Mouse (Mus musculus): ENCODE measurements around the gene Gm21981. TPM values are rescaled to one million over a fixed set of nuclear protein-coding genes. Genes with fewer than 3 reads are reported as not detected.
"Not testable (repeated sequence)": the region's sequence is repeated elsewhere in the genome, so short reads cannot be mapped to it uniquely, and the experiment has no call there.

Gene Gm21981
- total RNA-seq, 2 experiments from 2014 or later = 0.74 to 0.78 TPM

DNA sequence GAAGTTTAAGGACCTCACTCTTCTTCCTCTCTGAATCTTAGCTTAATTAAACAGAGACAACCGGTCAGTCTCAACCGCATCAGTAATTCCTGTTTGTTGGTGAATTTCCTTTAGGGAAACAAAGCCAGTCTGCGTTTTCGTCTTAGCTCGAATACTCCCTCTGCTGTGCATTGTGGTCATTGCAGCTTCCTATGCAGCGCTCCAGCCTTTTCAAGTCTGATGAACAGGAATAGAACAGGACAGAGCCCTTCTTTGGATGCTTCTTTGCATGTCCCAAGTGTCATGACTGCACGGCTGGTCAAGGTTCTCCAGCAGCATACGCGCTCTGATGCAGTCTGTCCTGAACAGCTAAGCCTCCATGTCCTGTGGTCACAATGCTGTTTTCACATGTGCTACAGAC lies 17.7 kb downstream of the Gm21981 start:
- intact Hi-C loops (cut with DNase I) = loop anchor here (5.0 kb wide), 2 partner anchors 44 to 164 kb away; partner anchors contain the start of gene Usp49
- DNase-seq = peak; percentile 74 to 84

DNA sequence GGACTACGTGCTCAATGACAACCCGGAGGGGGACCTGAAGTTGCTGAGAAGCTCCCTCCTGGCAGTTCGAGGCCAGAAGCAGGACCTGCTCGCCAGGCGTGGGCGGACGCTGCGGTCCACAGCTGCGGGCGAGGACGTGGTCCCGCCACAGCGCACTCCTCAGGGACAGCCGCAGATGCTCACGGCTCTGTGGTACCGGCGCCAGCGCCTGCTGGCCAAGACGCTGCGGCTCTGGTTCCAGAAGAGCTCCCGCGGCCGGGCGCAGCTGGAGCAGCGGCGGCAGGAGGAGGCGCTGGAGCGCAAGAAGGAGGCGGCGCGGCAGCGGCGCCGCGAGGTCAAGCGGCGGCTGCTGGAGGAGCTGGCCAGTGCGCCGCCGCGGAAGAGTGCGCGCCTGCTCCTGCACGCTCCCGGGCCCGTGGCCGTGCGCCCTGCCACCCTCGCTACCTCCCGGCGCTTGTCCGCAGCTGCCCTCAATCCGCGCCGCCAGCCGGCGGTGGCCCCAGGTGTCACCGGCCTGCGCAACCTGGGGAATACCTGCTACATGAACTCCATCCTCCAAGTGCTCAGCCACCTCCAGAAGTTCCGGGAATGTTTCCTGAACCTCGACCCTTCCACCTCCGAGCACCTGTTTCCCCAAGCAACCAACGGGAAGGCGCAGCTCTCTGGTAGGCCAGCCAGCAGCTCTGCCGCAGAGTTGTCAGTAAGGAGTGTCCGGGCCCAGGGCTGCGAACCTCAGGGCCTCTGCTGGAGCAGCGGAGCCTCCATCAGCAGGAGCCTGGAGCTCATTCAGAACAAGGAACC lies 21.7 kb downstream of the Gm21981 start:
- intact Hi-C loops (cut with DNase I) = no loop called here
- DNase-seq = peak; percentile 76 to 78

DNA sequence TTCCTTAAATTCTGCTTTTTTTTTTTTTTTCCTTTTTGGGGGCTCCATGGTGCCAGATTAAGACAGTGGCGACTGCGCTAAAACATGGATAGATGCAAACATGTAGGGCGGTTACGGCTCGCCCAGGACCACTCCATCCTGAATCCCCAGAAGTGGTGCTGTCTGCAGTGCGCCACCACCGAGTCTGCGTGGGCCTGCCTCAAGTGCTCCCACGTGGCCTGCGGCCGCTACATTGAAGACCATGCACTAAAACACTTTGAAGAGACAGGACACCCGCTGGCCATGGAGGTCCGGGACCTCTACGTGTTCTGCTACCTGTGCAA lies 22.3 kb downstream of the Gm21981 start:
- intact Hi-C loops (cut with DNase I) = no loop called here
- no peak for DNase-seq

DNA sequence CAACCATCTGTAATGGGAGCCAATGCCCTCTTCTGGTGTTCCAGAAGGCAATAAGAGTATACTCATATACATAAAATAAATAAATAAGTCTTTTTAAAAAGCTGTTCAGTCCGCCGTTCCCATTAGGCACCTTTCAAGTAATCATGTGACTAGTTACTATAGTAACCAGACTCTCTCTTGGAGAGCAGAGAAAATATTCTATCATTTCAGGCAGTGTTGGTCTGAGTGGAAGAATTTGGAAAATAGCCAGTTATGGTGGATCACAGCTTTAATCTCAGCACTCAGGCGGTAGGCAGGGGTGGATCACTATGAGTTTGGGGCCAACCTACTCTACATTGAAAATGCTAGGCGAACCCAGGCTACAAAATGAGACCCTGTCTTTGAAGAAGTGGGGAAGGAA lies 25.1 kb downstream of the Gm21981 start:
- no peak for DNase-seq

DNA sequence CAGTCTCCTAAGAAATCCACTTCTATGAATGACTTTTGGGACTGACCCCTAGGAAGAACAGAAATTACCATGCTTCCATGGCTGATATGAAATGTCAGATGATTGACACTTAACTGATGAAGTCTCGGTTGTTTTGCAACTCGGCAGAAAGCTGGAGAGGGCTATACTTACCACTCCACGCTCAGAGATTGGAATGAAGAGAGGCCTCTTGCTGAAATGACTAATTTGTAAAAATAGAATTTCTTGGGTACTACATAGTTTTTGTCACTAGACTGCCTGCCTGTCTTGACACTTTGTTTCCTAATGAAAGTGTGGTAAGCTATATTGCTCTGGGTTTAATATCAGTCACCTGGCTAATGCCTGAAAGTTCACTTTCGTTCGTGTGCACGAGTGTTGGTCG lies 29.8 kb downstream of the Gm21981 start:
- DNase-seq = no peak
- intact Hi-C loops (cut with DNase I) = no loop called here

More for the DNA sequence above, 25.1 kb downstream of the Gm21981 start:
- intact Hi-C loops (cut with DNase I) = no loop called here

DNA sequence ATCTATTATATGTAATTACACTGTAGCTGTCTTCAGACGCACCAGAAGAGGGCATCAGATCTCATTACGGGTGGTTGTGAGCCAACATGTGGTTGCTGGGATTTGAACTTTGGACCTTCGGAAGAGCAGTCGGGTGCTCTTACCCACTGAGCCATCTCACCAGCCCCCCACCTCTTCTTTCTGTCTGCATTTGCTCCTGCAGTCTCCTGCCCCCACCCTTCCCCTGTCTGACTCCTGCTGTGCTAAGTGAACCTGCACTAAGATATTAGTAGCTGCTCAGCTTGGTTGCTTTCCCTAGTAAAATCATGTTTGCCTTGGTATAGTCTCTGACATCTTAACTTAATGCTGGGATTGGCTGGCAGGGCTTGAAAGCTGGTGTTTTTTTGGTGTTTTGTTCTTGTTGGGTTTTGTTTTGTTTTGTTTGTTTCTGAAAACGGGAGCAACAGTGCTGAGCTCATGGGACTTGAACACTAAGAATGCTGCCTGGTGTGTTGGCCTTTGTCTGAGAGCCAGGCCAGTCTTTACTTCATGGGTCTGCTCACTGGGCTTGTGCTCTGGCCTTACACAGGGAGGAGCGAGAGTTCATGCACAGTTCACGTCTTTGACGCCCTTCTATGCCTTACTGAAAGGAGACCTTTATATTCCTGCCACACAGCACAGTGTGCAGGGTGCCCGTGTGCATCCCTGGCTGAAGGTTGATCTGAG lies 31.1 kb downstream of the Gm21981 start:
- DNase-seq = no peak
- intact Hi-C loops (cut with DNase I) = no loop called here

DNA sequence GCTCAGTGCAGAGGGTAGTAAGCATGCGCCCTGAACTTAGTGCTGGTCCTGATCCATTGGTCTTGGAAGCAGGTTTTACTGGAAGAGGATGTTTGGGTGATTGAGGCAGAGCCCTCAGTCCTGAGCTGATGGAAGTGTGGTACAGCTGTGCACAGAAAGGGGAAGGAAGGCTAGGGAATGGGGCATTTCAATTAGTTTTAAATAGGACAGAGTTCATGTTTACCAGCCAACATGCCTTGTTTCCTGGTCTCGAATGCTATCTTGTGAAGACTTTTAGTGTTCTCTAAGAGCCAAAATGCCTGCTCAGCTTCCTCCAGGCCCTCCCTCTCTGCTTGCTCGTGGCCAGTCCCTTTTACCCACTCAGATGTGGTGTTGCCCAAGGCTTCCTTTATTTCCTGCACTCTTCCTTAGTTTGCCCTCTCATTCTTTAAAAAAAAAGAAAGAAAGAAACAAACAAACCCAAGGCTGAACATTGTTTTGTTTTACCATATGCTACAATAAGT lies 35.5 kb downstream of the Gm21981 start:
- no peak for DNase-seq
- intact Hi-C loops (cut with DNase I) = no loop called here

DNA sequence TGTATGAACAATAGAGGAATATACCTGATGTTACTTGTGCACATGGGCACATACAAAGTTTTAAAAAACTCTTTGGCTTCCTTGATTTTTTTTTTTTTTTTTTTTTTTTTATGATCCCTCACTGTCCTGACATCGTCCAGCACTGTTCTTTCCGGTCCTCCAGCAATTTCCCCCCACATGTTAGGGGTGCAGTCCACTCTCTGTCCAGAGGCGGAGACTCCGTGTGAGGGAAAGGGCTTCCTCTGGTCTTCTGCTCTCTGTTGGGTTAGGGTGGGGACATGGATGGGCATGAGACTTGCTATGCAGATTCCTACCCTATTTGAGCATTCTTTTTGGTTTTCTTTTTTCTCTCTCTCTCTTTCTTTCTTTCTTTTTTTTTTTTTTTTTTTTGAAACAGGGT lies 36.4 kb downstream of the Gm21981 start:
- intact Hi-C loops (cut with DNase I) = no loop called here
- DNase-seq = no peak

DNA sequence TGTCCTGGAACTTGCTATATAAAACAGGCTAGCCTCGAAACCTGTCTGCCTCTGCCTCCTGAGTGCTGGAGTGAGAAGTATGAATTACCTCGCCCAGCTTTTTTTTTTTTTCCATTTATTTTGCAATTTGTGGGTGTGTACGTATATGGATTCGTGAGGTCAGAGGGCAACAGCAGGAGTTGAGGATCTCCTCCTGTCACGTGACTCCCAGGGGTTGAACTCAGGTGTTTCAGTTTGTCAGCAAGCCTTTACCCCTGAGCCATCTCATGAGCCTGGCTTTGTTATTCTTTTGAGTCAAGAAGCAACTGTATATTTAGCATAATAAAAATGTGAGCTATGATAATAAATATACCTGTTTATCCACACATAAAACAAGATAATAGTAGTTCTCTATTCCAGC lies 38.6 kb downstream of the Gm21981 start:
- DNase-seq = no peak
- intact Hi-C loops (cut with DNase I) = no loop called here

DNA sequence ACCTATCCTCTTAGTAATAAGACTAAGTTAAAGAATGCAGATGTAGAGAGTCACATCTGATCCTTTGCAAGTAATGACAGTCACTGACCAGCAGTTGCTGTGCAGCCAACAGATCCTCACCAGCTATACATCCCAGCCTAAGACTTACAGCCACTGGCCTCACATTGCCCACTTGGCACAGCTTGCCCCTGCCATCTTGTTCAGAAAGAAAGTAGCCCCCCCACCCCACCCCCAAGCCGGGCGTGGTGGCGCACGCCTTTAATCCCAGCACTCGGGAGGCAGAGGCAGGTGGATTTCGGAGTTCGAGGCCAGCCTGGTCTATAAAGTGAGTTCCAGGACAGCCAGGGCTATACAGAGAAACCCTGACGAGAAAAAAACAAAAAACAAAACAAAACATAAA lies 39.9 kb downstream of the Gm21981 start:
- DNase-seq; intact Hi-C loops (cut with DNase I): not testable (repeated sequence)

DNA sequence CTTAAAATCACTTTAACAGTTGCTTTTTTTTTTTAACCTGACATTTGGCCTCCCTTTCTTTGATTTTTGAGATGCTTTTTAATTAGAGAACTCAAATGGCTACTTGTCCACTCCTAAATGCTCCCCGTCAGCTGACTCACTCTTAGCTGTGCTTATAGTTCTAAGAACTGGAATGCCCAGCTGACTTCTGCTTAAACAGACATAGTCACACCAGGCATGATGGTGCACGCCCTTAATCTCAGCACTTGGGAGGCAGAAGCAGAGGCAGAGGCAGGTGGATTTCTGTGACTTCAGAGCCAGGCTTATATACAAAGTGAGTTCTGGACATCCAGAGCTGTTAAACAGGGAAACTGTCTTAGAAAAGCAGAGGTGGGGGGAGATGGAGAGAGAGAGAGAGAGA lies 42.3 kb downstream of the Gm21981 start:
- intact Hi-C loops (cut with DNase I) = no loop called here

DNA sequence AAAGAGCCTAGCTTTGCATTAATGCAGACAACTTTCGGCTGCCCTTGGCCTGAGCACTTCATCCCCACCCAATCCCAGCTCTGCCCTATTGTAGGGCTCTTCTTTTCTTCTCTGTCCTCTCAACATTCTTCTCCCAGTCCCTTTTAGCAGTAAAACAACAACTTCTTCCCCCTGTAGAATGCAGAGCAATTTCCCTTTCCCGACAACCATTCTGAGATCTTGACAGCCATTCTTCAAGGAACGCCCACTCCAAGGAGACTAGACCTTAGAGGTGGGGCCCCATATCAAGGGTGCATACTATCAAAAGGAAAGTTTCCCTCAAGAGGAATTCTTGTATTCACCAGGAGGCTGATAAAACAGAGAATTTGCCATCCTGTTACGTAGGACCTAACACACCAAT lies 45.3 kb downstream of the Gm21981 start:
- DNase-seq = no peak
- intact Hi-C loops (cut with DNase I) = no loop called here

More for the DNA sequence above, 42.3 kb downstream of the Gm21981 start:
- DNase-seq = no peak

DNA sequence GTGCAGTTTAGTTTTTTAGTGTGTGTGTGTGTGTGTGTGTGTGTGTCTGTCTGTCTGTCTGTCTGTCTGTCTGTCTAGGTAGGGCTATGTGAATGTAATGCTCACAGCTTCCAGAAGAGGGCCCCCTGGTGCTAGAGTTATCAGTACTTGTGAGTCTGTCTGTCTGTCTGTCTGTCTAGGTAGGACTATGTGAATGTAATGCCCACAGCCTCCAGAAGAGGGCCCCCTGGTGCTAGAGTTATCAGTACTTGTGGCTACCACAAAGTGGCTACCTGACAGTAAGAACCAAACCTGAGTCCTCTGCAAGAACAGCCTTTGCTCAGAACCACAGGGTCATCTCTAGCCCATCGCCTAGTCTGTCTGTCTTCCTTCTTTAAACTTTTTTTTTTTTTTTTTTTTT lies 47.6 kb downstream of the Gm21981 start:
- intact Hi-C loops (cut with DNase I) = no loop called here
- DNase-seq = peak; percentile 46 to 63

DNA sequence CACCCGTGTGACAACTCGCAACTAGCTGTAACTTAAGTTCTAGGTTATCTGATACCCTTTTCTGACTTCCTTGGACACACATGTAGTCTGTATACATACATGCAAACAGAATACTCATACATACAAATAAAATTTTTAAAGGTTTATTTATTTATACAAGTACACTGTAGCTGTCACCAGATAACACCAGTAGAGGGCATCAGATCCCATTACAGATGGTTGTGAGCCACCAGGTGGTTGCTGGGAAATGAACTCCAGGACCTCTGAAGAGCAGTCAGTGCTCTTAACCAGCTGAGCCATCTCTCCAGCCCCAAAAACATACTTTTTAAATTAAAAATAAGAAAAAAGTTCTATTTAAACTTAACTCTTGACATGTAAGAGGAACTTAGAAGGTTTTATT lies 51.3 kb downstream of the Gm21981 start:
- intact Hi-C loops (cut with DNase I) = no loop called here
- no peak for DNase-seq

Other genes starting within 250 kb of the Gm21981 start
- gene Taf8, start 192.2 kb downstream of the Gm21981 start, total RNA-seq (2021) = 10 to 100 TPM; 14.9 to 15.6 TPM
- gene Ccnd3, start 189.4 kb downstream of the Gm21981 start, total RNA-seq (2021) = 100 to 1,000 TPM in 1 of 2 experiments, 10 to 100 TPM in 1; 93.8 to 126 TPM
- 10 to 100 TPM; 14.0 to 15.8 TPM for gene Bysl, start 83.0 kb downstream of the Gm21981 start, total RNA-seq (2021)
- 10 to 100 TPM; 18.7 to 20.8 TPM for gene Med20, start 82.9 kb downstream of the Gm21981 start, total RNA-seq (2021)
- 1 to 10 TPM; 1.9 to 2.5 TPM for gene Gm20517, start 82.9 kb downstream of the Gm21981 start, total RNA-seq (2021)
- 1 to 10 TPM; 4.4 to 4.5 TPM for gene Usp49, start 63.8 kb downstream of the Gm21981 start, total RNA-seq (2021)
- 100 to 1,000 TPM; 129 TPM for gene Tomm6, start 6.1 kb downstream of the Gm21981 start, total RNA-seq (2021)
- 1 to 10 TPM; 3.3 to 5.4 TPM for gene Frs3, start 5.4 kb downstream of the Gm21981 start, total RNA-seq (2021)
- gene Prickle4, start 281 bp upstream of the Gm21981 start, total RNA-seq (2021) = 1 to 10 TPM; 3.8 to 5.4 TPM
- not detected for gene Pgc, start 32.4 kb upstream of the Gm21981 start, total RNA-seq (2021)
- gene Tfeb, start 42.6 kb upstream of the Gm21981 start, total RNA-seq (2021) = 10 to 100 TPM; 46.8 to 49.3 TPM
- gene Mdfi, start 140.2 kb upstream of the Gm21981 start, total RNA-seq (2021) = 1 to 10 TPM; 2.8 to 3.9 TPM
- 10 to 100 TPM; 12.2 to 13.6 TPM for gene Foxp4, start 230.2 kb upstream of the Gm21981 start, total RNA-seq (2021)

Measured in heart, postnatal 14 days (tissue).